Mouse (Mus musculus) brain, embryonic 14.5 days (tissue): ENCODE measurements around the gene Prss40. TPM values are rescaled to one million over a fixed set of nuclear protein-coding genes. Genes with fewer than 3 reads are reported as not detected.
"Not testable (repeated sequence)": the region's sequence is repeated elsewhere in the genome, so short reads cannot be mapped to it uniquely, and the experiment has no call there.

ENCODE experiments used
- DNase-seq: peaks from one replicate; pipeline ENCODE4 v3.0.0-alpha.2; 2011; ENCODE audit warnings: low read depth
- CTCF ChIP-seq: fragments of 200-500 bp; IDR thresholded peaks from 2 replicates; pipeline ENCODE4 v1.5.1; 2012; ENCODE audit warnings: inconsistent platforms, mild to moderate bottlenecking, moderate library complexity, borderline replicate concordance; ENCODE audit not compliant: insufficient read depth, insufficient read length; ENCODE audit errors: extremely low read depth
- POLR2A ChIP-seq: fragments of 200-500 bp; IDR thresholded peaks from 2 replicates; pipeline ENCODE4 v1.6.1; 2012; ENCODE audit warnings: mild to moderate bottlenecking, inconsistent platforms, borderline replicate concordance; ENCODE audit not compliant: poor library complexity, insufficient read depth, insufficient read length, severe bottlenecking; ENCODE audit errors: extremely low read depth
- polyA plus RNA-seq: library from polyadenylated mRNA; depleted of rRNA; stranded (reverse); fragments of >200 nt; gene quantifications from 2 replicates; pipeline ENCODE4 v1.2.3, GENCODE M21; 2012

Gene Prss40
- polyA plus RNA-seq, 1 experiment = not detected

GRCm38 (mm10) chr1:34522850-34523244, 37.9 kb downstream of the Prss40 start:
- no peak for DNase-seq
- no peak for TF ChIP-seq POLR2A
- no peak for TF ChIP-seq CTCF

GRCm38 (mm10) chr1:34522205-34522849, 38.4 kb downstream of the Prss40 start:
- TF ChIP-seq CTCF (no peak), POLR2A (no peak)

DNA sequence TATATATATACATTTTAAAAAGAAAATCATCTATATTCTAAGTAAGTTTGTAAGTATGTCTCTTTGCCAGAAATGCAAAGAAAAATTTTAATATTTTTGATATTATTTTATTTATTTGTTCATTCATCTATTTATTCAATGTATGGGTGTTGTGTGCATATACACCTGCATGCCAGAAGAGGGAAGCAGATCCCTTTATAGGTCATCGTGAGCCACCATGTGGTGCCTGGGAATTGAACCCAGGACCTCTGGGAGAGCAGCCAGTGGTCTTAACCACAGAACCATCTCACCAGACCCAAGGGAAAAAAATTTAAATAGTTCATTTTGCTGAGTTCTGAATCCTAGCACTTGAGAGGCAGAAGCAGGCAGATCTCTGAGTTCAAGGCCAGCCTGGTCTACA, 42.5 kb downstream of the Prss40 start:
- no peak for TF ChIP-seq CTCF
- TF ChIP-seq POLR2A = no peak
- no peak for DNase-seq

More at GRCm38 (mm10) chr1:34522205-34522849, 38.4 kb downstream of the Prss40 start:
- DNase-seq = no peak

- DNase-seq = not testable (repeated sequence)
Measured at GRCm38 (mm10) chr1:34517797-34518196, 42.9 kb downstream of the Prss40 start.

DNA sequence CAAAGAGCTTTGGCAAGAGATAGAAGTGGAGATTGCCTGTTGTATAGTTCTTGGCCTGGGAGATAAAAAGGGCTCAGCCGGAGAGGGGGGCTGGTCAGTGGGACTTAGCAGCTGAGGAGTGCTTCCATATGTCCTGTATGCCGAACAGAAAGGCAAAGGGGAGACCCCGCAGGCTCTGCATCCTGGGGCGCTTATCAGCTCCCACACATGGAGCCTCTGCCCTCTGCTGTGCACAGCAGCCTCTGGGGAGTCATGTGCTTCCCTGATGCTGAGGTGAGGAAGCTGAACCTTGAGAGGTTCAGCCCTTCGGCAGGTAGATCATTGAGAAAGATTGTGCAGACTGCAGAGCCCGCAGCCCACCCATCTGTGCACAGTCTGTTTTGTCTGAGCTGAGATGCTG, 43.4 kb downstream of the Prss40 start:
- not testable (repeated sequence) for DNase-seq

- peak; percentile 5 for DNase-seq
- TF ChIP-seq POLR2A (no peak), CTCF (no peak)
Measured at GRCm38 (mm10) chr1:34516595-34516994, 44.1 kb downstream of the Prss40 start.

- no peak for DNase-seq
Measured at GRCm38 (mm10) chr1:34513068-34513467, 47.7 kb downstream of the Prss40 start.

DNA sequence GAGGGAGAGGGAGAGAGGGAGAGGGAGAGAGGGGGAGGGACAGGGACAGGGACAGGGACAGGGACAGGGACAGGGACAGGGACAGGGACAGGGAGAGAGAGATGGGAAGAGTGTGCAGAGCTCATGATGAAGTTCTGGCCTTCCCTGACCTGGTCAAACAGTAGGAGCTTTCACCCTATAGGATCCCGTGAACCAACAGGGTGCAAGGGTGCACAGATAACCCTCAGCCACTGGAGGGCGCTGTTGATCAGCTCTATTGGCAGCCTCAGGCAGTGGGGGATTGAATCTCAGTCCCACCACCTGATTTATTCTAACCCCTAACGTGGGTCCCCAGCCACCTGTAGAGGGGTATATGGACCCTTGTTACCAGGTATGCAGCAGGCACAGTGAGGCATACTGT, 49.7 kb downstream of the Prss40 start:
- DNase-seq = peak; percentile 34
- TF ChIP-seq CTCF = peak; percentile 69
- no peak for TF ChIP-seq POLR2A

More at GRCm38 (mm10) chr1:34513068-34513467, 47.7 kb downstream of the Prss40 start:
- TF ChIP-seq CTCF = no peak
- TF ChIP-seq POLR2A = no peak

DNA sequence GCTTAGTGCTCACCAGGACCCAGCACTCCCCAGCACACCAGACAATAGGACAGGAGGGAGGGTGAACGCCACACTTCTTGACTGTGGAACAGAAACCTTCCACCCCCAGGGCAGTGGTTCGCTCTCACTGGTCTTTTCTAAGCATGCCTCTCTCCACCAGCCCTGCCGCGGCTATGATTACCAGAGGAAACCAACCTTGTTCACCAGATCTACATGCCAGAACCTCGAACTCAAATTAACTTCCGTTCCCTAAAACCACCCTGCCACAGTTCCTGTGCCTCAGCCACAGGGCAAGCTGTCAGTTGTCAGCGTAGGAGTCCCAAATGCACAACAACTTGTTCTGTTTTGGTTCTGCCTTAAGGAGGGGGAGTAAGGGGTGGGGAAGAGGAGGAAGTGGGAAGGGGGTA, 50.2 kb downstream of the Prss40 start:
- no peak for DNase-seq
- TF ChIP-seq CTCF (no peak), POLR2A (no peak)

DNA sequence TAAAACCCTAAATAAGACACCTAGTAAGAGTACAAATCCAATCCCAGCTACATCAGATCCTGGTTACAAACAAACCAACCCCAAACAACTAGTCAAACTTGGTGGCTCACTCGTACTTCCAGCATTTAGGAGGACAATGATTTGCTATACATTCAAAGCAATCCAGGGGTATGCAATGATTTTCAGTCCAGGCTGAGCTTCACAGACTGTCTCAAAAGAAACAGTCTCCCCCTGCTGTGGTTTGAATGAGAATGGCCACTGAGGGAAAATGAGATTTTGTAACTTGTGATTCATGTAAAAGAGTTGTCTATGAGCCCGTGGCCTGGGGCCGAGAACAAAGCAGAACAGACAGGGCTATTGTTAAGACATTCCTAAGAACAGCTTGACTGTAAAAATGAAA, 52.8 kb downstream of the Prss40 start:
- no peak for DNase-seq
- no peak for TF ChIP-seq CTCF
- TF ChIP-seq POLR2A = no peak

GRCm38 (mm10) chr1:34505970-34506551, 54.7 kb downstream of the Prss40 start:
- DNase-seq = no peak
- TF ChIP-seq CTCF = no peak
- TF ChIP-seq POLR2A = no peak

GRCm38 (mm10) chr1:34505307-34505706, 55.4 kb downstream of the Prss40 start:
- DNase-seq = no peak
- TF ChIP-seq CTCF (no peak), POLR2A (no peak)
